Mouse (Mus musculus) inflammation-experienced regulatory T-cells, adult 6 months (primary cell): ENCODE results near the gene Sirpa. TPM values are rescaled to one million over a fixed set of nuclear protein-coding genes. Genes with fewer than 3 reads are reported as not detected.

Source experiments
- ATAC-seq: one replicate; pipeline ENCODE4 v1.8.0; 2017
- polyA plus RNA-seq, 3 experiments: library from polyadenylated mRNA; unstranded; fragments of 100-300 nt; shearing (Covaris generic); gene quantifications; one replicate each; pipeline ENCODE4 v1.2.1; 2017

Gene Sirpa
- polyA plus RNA-seq, 3 experiments from 2014 or later: 0.96 to 1.0 TPM; not detected in 1

DNA sequence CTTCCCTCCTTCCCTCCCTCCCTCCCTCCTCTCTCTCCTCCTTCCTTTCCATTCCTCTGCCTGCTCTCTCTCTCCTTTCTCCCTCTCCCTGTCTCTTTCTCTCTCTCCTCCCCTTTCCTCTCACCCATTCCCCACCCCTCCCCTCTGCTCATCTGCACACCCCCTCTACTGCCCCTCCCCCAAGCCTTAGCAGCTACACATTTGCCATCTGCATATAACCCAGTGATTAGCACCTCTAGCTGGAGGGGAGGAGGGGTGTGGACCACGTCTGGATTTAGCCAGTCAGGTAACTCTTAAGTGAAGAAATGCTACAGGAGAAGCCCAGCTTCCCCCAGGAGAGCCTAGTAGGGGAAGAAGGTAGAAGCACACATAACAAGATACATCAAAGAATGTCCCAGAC lies 7.7 kb upstream of the Sirpa start:
- ATAC-seq: no peak

DNA sequence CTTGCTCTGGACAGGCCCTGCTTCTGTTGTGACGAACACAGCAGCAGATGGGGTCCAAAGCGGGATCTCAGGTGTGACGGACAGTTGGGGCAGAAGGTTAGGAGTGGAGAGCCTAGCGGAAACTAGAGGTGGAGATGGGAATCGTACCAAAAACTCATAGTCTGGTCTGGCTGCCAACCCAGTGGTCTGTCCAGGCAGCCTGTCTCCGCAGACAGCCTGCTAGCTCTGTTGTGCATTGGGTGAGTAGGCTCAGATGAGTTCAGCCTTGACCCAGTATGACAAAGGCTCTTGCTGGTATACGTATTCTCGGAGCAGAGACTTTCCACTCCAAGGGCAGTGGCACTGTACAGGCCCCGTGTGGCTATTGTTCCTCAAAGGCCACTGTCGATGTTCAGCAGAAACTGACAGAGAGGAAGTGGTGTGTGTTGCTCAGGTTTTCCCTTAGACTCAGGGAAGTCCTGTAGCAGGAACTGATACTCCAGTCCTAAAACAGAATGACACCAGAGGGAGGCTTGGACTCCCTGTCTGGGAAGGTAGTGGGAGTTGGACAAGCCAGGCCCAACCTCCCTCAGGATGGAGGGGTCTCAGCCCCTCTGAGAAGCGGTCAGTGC lies 6.6 kb upstream of the Sirpa start:
- ATAC-seq: no peak

- no peak for ATAC-seq
These were observed 5.4 kb upstream of the Sirpa start for GRCm38 (mm10) chr2:129587241-129587640.

DNA sequence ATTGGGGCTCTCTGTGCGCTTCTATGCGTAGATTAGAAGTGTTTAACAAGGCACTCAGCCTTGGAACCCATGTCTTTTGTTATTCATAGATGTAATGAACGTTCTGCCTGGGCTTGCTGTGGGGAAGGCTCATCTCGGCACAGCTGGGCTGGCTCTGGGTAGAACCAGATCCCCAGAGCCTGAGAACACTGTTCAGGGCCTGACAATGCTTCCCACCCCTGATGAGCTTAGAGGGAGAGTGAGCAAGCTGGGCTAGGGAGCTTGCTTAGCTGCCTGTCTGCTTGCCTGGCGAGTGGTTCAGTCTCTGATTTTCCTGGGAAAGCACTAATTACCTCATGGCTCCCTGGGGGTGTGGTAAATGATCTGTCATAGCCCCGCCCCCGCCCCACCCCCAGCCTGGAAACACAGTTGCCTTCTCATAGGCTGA lies 4.8 kb upstream of the Sirpa start:
- ATAC-seq: no peak

GRCm38 (mm10) chr2:129591897-129592296 lies 738 bp upstream of the Sirpa start:
- ATAC-seq: no peak

- no peak for ATAC-seq
These were observed 673 bp downstream of the Sirpa start for GRCm38 (mm10) chr2:129593141-129593875.

DNA sequence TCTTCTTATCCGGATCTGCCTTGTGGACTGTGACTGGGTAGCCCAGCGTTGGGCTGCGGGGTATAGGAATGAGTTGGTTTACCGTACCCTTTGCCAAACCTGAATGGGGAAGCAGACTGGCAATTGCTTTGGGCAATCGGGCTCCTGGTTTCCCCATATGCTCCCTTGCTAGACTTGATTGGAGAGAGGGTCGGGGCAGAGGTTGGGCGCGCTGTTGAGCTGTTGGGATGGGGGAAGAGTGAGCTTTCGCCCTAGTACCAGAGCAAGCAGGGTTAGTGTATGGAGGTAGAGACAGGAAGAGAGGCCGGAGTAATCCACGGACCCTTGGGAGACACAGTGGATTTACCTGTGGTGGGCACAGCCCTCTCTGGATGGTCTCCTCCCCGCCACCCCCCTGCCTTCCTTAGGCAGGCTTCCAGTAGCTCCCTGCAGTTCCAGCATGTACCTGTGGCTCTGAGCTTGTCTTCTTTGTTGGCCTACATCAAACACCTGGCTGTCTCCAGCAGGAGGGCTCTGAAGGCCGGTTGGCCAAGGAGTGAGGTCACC lies 1.3 kb downstream of the Sirpa start:
- no peak for ATAC-seq

DNA sequence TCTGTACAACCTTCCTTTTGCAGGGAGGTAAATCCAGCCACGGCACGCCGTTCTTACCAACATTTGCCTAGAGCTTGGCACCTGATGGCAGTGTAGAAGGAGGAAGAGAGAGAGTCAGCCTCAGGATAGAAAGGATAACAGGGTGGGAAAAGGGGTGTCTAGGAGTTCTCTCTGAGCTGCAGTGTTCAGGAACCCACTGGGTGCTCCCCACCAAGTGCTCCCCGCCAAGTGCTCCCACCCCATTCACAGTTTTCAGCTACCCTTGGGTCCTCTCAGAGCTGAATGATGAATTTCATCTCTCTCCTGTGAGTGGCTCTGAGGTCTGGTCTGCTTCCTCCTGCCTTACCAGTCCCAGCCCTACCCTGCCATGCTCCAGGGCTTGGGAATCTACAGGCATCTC lies 1.9 kb downstream of the Sirpa start:
- no peak for ATAC-seq

GRCm38 (mm10) chr2:129595206-129595605 lies 2.6 kb downstream of the Sirpa start:
- no peak for ATAC-seq

DNA sequence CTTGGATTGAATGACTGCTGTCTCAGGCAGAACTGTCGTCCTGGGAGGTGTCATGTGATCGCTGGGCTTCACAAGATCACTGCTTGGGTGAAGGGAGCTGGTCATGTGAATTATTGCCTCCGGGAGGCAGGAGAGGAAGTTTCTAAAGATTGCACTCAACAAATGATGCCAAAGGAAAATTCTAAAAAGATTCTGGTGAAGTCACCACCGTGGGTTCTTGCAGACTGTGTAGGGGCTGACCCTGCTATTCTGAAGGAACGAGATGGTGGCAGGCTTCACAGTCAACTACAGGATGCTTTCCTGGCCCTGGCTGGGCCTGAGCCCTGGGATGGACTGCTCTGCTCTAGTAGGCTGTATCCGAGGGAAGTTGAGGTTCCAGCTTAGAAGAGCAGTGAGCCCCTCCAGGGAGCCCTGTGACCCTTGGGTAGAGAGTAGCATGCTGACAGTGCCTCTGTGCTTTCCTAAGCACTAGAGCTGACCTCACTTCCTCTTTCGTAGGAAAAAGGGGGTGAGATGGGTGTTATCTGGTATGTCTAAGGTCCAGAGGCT lies 3.1 kb downstream of the Sirpa start:
- ATAC-seq: no peak

DNA sequence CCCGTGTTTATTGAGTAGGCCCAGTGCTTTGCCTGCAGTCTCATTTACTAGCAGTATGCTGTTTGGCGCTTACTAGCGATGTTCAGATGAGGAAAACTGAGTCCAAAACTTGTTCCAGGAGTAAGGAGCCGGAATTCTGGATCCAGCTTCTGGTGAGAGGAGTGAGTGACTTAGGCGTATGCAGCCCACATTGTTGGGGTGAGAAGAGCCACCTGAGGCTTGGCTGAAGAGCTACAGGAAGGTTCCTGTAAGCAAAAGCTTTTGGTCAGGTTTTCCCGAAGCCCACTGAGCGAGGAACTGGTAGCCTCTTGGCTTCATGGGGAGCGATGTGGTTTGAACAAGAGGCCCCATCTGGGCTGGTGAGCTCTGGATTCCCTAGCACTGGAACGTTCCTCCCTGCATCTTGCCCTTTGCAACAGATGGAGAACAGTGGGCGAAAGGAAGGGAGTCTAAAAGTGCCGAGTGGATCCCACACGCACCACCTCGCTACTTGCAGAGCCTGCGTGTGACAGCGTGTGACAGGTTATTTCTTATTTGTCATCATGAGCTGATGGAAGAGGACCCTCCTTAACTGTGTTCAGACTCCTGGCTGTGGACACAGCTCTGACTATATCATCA lies 4.0 kb downstream of the Sirpa start:
- no peak for ATAC-seq

- no peak for ATAC-seq
These were observed 4.9 kb downstream of the Sirpa start for GRCm38 (mm10) chr2:129597581-129597980.

- no peak for ATAC-seq
These were observed 5.5 kb downstream of the Sirpa start for GRCm38 (mm10) chr2:129598094-129598493.

DNA sequence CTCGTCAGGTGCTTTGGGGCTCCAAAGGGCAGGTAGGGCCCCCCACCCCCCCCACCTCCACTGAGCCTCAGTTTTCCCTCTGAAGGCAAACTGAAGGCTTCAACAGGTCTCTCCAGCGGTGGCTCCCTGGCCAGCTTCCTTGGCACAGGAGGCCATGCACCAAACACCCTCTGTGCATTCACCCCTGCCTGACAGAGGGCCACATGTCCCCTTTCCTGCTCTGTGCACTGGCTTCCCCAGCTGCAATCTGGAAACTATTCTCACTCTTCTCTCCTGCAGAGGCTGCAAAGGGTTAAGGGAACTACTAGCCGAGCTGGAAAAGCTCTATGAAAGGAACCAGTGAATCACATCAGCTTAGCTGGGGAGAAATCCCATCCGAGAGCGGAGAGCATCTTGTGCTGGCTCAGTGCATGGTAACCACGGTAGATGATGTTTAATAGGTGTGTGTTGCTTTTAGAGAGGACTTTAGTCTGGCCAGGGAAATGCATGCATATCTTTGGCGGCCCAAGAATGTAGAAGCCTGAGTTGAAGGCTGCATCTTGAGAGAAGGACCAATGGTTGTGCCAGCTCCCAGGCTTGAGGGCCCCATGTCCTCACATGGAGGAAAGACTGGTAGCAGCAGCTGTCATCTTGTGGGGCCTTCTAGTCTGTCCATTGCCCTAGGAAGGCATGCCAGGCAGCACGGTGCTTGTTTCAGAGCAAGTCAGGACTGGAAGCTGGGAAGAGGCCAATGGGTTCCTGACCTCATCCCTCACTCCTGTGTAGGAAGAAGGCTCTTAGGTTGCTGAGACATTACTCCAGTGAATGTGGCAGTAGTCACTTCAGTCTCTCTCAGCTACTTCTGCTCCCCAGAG lies 6.8 kb downstream of the Sirpa start:
- ATAC-seq: no peak

GRCm38 (mm10) chr2:129601059-129601650 lies 8.5 kb downstream of the Sirpa start:
- no peak for ATAC-seq

- no peak for ATAC-seq
These were observed 9.4 kb downstream of the Sirpa start for GRCm38 (mm10) chr2:129601894-129602663.

DNA sequence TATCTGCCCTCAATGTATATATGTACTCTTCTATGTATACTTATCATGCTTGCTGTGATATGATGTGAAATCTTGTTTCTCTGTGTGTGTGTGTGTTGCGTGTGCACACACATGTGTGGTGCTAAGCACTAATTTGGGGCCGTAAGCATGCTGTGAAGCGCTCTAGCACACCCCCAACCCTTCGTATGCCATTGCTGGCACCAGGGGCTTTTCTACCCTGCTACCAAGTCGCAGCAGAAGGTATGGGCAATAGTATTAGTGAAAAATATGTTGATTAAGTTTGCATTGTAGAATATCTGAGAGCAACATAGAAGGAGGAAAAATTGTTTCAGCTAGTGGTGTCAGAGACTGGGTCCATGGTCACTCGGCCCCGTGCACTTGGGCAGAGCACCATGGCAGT lies 10.2 kb downstream of the Sirpa start:
- ATAC-seq: no peak

DNA sequence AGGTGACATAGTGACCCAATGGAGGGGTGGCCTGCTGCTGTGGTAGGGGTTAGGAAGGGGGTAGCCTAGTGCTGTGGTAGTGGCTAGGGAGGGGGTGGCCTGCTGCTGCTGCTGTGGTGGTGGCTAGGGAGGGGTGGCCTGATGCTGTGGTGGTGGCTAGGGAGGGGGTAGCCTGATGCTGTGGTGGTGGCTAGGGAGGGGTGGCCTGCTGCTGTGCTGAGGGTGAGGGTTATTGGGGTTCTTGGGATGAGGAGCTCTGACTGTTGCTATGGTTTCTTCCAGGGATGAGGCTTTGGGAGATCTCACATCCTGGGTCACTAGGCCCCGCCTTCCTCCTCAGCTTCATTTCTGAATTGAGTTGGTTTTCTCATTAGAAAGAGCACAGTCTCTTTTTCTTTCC lies 10.9 kb downstream of the Sirpa start:
- ATAC-seq: no peak

- ATAC-seq: no peak
These were observed 11.4 kb downstream of the Sirpa start for GRCm38 (mm10) chr2:129604032-129604431.

DNA sequence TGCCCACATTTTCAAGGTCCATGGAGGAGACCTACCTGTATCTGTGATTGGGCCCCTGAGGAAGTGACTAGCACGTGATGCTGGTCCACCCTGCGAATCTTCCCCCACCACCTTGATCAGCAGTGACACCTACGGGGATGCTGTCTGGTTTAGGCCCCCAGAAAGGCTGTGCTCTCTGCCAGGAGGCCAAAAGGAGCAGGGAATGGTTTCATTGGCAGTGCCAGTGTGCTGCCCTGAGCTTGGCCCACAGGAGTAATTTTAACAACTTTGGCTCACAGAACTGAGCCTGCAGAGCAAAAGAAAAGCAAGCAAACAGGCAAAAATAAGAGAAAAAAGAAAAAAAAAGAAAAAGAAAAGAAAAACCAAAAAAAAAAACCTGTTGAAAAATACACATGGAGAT lies 13.2 kb downstream of the Sirpa start:
- no peak for ATAC-seq

DNA sequence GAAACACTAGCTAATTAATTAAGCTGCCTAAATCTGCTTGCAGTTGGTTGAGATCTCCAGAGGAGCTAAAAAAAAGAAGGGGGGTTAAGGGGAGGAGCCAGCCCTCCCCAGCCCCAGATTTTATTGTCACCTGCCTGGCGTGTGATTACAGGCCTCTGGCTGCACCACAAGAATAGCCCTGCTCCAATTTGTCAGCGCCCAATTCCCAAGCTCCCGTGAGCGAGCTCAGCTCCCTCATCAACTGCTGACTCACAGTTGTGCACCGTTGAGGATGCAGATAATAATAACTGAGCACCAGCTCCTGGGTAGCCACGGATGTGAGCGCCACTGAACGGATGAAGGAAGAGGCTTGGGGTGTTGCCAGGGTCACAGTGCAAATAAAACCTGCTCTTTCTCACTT lies 13.6 kb downstream of the Sirpa start:
- ATAC-seq: no peak
